ENCODE assay signal across 12 mouse cellular contexts in genomic region chr12:76463391-76463790, GRCm38 (mm10). TPM values are rescaled to one million over a fixed set of nuclear protein-coding genes. Genes with fewer than 3 reads are reported as not detected.
A peak's percentile ranks its signal among the peaks of the same experiment; 100 is the strongest.
DNase-seq lines count a peak whose midpoint lies in the region.
"Had no signal": no experiment of that assay in that cellular context is flagged by ENCODE, and none has a peak within 500 bp of the region (broad histone marks: within the 10 kb centered on the region; RNA-seq: fewer than 3 reads in every experiment).

No protein-coding gene starts in this region.

- peak; percentile 26 to 33 for DNase-seq in layer of hippocampus, adult 8-10 months (ENCODE audit: low spot score in 2 of 2)
- DNase-seq in layer of hippocampus, postnatal 14 days (ENCODE audit: low spot score in 2 of 2) = no peak
- DNase-seq in urinary bladder, postnatal 25 days (ENCODE audit: low spot score) = peak; percentile 27
- no peak for DNase-seq in urinary bladder, postnatal 4 days (ENCODE audit: low spot score in 2 of 2)
- DNase-seq in brain, adult 2 months (ENCODE audit: low read depth, low spot score) = peak; percentile 83
- no peak for DNase-seq in T-cell, adult 2 months (ENCODE audit: low spot score)
- no peak for DNase-seq in kidney, adult 9 months
- DNase-seq: cerebellum, postnatal 36 days; gastrocnemius, postnatal 14 days; kidney, postnatal 10 days; lung, postnatal 4 days; thymus, postnatal 36 days had no signal

RNA-seq across cellular contexts. Expression of gene Ppp1r36, which starts 46.1 kb away (rescaled TPM):
- total RNA-seq in layer of hippocampus, adult 8-10 months (2022) = 1 to 10 TPM; 1.9 to 3.2 (median 2.4) TPM
- 1 to 10 TPM; 1.1 to 3.0 TPM for total RNA-seq in layer of hippocampus, postnatal 14 days (2021)

RNA-seq across cellular contexts. Expression of gene Hspa2, which starts 59.4 kb away (rescaled TPM):
- total RNA-seq in layer of hippocampus, adult 8-10 months (2022) = 100 to 1,000 TPM in 3 of 4 experiments, 10 to 100 TPM in 1; 93.5 to 105 (median 103) TPM
- 100 to 1,000 TPM; 109 to 128 TPM for total RNA-seq in layer of hippocampus, postnatal 14 days (2021)

Comparison
In these comparisons a context has a peak if more than half of its experiments do, and no peak if none do; other contexts are left out.
1. DNase-seq: peak in layer of hippocampus, adult 8-10 months (2 of 2), urinary bladder, postnatal 25 days (single experiment) and brain, adult 2 months (single experiment); none in layer of hippocampus, postnatal 14 days (0 of 2), urinary bladder, postnatal 4 days (0 of 2), T-cell, adult 2 months (single experiment) and kidney, adult 9 months (single experiment).